Mouse (Mus musculus): ENCODE data around the gene Pwwp2b.

DNA sequence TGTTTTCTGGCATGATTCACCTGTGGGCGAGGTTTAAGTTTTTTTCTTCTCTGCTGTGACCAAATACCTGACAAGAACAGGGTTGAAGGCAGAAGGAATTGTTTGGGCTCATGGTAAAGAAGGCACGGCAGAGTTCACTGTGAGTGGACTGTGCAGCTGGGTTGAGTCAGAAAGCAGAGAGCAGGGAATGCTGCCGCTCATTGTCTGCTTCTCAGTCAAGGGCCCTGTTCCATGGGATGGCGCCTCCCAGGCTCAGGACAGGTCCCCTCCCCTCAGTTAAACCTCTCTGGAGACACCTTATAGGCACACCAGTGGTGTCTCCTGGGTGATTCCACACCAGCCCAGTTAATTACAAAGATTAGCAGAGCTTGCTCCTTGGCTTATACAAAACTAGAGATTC, 25.9 kb upstream of the Pwwp2b start:
- no peak for TF ChIP-seq CTCF (IDR thresholded peaks at IDR 0.05)
- no peak for TF ChIP-seq EP300 (IDR thresholded peaks at IDR 0.05)
